Mouse (Mus musculus) hindbrain, embryonic 14.5 days (tissue): ENCODE data around the gene Gprc5c. TPM values are rescaled to one million over a fixed set of nuclear protein-coding genes. Genes with fewer than 3 reads are reported as not detected.

Source experiments
- ATAC-seq: fragments of 200-750 bp; cut with Nextera tagmentation; 2 replicates; pipeline ENCODE4 v1.8.0; 2017; ENCODE audit warnings: moderate number of reproducible peaks, mild to moderate bottlenecking, moderate TSS enrichment, moderate library complexity; ENCODE audit not compliant: low FRiP score
- DNase-seq: peaks from one replicate; pipeline ENCODE4 v3.0.0-alpha.2; 2015; ENCODE audit warnings: low spot score
- H3K27ac ChIP-seq: fragments of 300-500 bp; sonication (generic); 2 replicates; pipeline ENCODE4 v1.5.1; 2014; ENCODE audit warnings: mild to moderate bottlenecking, moderate library complexity
- H3K27me3 ChIP-seq: fragments of 300-500 bp; sonication (generic); 2 replicates; pipeline ENCODE4 v1.6.1; 2014; ENCODE audit warnings: mild to moderate bottlenecking, low read length, mixed read lengths; ENCODE audit not compliant: control insufficient read depth, insufficient read depth
- H3K36me3 ChIP-seq: fragments of 300-500 bp; sonication (generic); replicated peaks from 2 replicates; pipeline ENCODE4 v1.6.1; 2014; ENCODE audit not compliant: control insufficient read depth, insufficient read depth
- H3K4me1 ChIP-seq: fragments of 300-500 bp; sonication (generic); replicated peaks from 2 replicates; pipeline ENCODE4 v1.6.1; 2014; ENCODE audit warnings: antibody characterized with exemption, low read length, mixed read lengths; ENCODE audit not compliant: control insufficient read depth, insufficient read depth
- H3K4me2 ChIP-seq: fragments of 300-500 bp; sonication (generic); replicated peaks from 2 replicates; pipeline ENCODE4 v1.6.1; 2014; ENCODE audit warnings: mild to moderate bottlenecking, moderate library complexity
- H3K4me3 ChIP-seq: fragments of 300-500 bp; sonication (generic); replicated peaks from 2 replicates; pipeline ENCODE4 v1.5.1; 2014; ENCODE audit warnings: mild to moderate bottlenecking, low read length
- H3K9ac ChIP-seq: fragments of 300-500 bp; sonication (generic); 2 replicates; pipeline ENCODE4 v1.6.1; 2014
- H3K9me3 ChIP-seq: fragments of 300-500 bp; sonication (generic); 2 replicates; pipeline ENCODE4 v1.6.1; 2016; ENCODE audit warnings: low read length; ENCODE audit not compliant: control insufficient read depth
- WGBS: fragments of 180-500 bp; shearing (Covaris S2); extraction: QIAGEN DNeasy Blood & Tissue Kit; methylation state at CpG from one replicate; pipeline ENCODE4 v1.1.7; 2014; 5-methylcytosine and 5-hydroxymethylcytosine counted together
- polyA plus RNA-seq: library from polyadenylated mRNA; unstranded; fragments of >200 nt; fragmentation: Nextera tagmentation; extraction: Ambion mirVana; gene quantifications from 2 replicates; pipeline ENCODE4 v1.2.1, GENCODE M21; 2014

Gene Gprc5c
- polyA plus RNA-seq, result 8.5 and 9.9 TPM in 2 replicates

DNA sequence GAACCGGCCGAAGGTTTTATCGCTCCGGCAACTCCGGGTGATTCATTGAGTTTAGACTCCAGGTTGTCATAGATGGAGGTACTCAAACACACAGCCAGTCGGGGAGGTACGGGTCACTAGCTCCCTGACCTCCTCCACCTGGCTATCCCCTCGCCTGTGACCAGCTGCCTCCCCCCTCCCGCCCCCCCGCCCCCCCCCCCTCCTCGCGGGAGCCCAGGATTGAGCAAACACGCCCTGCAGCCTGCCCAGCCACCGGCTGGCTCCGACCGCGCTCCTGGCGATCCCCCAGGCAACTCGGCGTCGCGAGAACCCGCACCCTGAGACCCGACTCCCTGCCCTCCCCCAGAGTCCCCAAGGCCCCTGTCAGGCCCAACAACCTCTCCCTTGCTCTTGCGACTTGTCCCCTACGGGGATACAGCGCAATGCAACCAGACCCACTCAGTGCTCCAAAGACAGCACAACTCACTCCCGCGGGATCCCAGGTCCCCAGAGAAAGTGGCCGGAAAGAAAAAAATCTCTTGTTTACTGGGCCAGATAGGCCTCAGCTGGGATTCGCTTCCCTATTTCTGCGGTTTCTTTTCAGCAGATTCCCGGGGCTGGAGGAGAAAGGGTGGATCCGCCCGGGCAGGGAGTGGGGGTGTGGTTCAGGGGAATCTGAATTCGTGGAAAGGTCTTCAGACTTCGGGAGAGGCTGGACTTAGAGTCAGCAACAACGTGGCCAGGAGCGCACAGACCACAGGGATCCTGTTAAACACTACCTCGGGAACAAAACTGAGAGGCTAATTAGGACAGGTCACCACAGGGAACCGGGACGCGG is at the start of gene Gprc5c:
Gene Gprc5c (plus strand): TSS at position 701 of the 817 bp plus-strand sequence.
- Histone ChIP-seq H3K9me3 (no peaks in the 10 kb centered on the region), H3K4me2 (peak within 1 kb of the TSS; percentile 99), H3K9ac (peak within 1 kb of the TSS; percentile 66), H3K4me3 (peak within 1 kb of the TSS; percentile 69), H3K36me3 (no peaks in the 10 kb centered on the region), H3K4me1 (peaks cover 16% of the 10 kb centered on the region), H3K27me3 (peaks cover 61% of the 10 kb centered on the region), H3K27ac (peak within 1 kb of the TSS; percentile 54)
- under 1% methylated on average over 38 of the region's 43 CpGs for WGBS
- no peak for ATAC-seq
- DNase-seq, result no peak

GRCm38 (mm10) chr11:114801906-114802305 is 49.0 kb upstream of the Gprc5c start:
- Histone ChIP-seq H3K4me1 (peaks cover 6% of the 10 kb centered on the region; the same call in 1 of the 2 replicates), H3K27ac (no peak overlapping the region), H3K27me3 (no peaks in the 10 kb centered on the region), H3K4me2 (no peak overlapping the region), H3K9me3 (no peaks in the 10 kb centered on the region), H3K9ac (no peak overlapping the region), H3K4me3 (no peak overlapping the region), H3K36me3 (no peaks in the 10 kb centered on the region)
- 100% methylated on average over 1 of the region's 1 CpGs for WGBS
- no peak for ATAC-seq
- no peak for DNase-seq

- no peak overlapping the region for H3K27ac ChIP-seq
- no peaks in the 10 kb centered on the region for H3K9me3 ChIP-seq
- no peaks in the 10 kb centered on the region for H3K27me3 ChIP-seq
- no peak overlapping the region for H3K4me3 ChIP-seq
- no peaks in the 10 kb centered on the region for H3K36me3 ChIP-seq
- peaks cover 14% of the 10 kb centered on the region for H3K4me1 ChIP-seq
- DNase-seq, result no peak
- no peak overlapping the region for H3K9ac ChIP-seq
- no peak for ATAC-seq
- no peak overlapping the region for H3K4me2 ChIP-seq
- 70% methylated on average over 15 of the region's 15 CpGs for WGBS
Measured at GRCm38 (mm10) chr11:114802540-114803267, 48.2 kb upstream of the Gprc5c start.

GRCm38 (mm10) chr11:114803990-114804389 is 47.0 kb upstream of the Gprc5c start:
- Histone ChIP-seq H3K4me3 (no peak overlapping the region), H3K27ac (no peak overlapping the region), H3K36me3 (no peaks in the 10 kb centered on the region), H3K4me2 (no peak overlapping the region), H3K9ac (no peak overlapping the region), H3K4me1 (peaks cover 14% of the 10 kb centered on the region), H3K9me3 (no peaks in the 10 kb centered on the region), H3K27me3 (no peaks in the 10 kb centered on the region)
- ATAC-seq, result no peak
- DNase-seq, result no peak
- 13% methylated on average over 8 of the region's 8 CpGs for WGBS

GRCm38 (mm10) chr11:114807025-114807424 is 43.9 kb upstream of the Gprc5c start:
- 0 out of 2 replicates have a peak overlapping the region, but pooled peaks have one; percentile 5 for H3K27ac ChIP-seq
- H3K4me3 ChIP-seq, result no peak overlapping the region
- H3K4me2 ChIP-seq, result no peak overlapping the region
- no peak overlapping the region for H3K9ac ChIP-seq
- 51% methylated on average over 2 of the region's 2 CpGs for WGBS
- no peaks in the 10 kb centered on the region for H3K27me3 ChIP-seq
- no peaks in the 10 kb centered on the region for H3K9me3 ChIP-seq
- peaks cover 14% of the 10 kb centered on the region for H3K4me1 ChIP-seq
- H3K36me3 ChIP-seq, result no peaks in the 10 kb centered on the region
- no peak for ATAC-seq
- no peak for DNase-seq

GRCm38 (mm10) chr11:114807686-114808427 is 43.1 kb upstream of the Gprc5c start:
- H3K27ac ChIP-seq, result no peak overlapping the region
- no peaks in the 10 kb centered on the region for H3K36me3 ChIP-seq
- peaks cover 14% of the 10 kb centered on the region for H3K4me1 ChIP-seq
- H3K4me2 ChIP-seq, result no peak overlapping the region
- H3K9ac ChIP-seq, result no peak overlapping the region
- DNase-seq (no peak), ATAC-seq (no peak)
- H3K4me3 ChIP-seq, result no peak overlapping the region
- no peaks in the 10 kb centered on the region for H3K9me3 ChIP-seq
- 22% methylated on average over 14 of the region's 14 CpGs for WGBS
- no peaks in the 10 kb centered on the region for H3K27me3 ChIP-seq

DNA sequence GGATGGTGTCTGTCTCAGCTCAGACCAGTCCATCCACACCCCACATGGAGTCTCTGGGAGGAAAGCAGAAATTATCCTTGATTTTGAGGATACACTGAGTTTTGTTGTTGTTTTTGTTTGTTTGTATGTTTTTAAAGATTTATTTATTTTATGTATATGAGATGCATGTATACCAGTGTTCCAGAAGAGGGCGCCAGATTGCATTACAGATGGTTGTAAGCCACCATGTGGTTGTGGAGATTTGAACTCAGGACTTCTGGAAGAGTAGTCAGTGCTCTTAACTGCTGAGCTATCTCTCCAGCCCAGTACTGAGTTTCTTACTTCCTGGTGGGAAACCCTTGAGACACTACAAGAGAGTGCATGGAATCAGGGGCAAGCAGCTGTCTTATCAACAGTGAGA is 41.6 kb upstream of the Gprc5c start:
- ATAC-seq (no peak), DNase-seq (no peak)
- WGBS, result 92% methylated on average over 1 of the region's 1 CpGs
- Histone ChIP-seq H3K27ac (no peak overlapping the region), H3K9ac (no peak overlapping the region), H3K27me3 (no peaks in the 10 kb centered on the region), H3K36me3 (no peaks in the 10 kb centered on the region), H3K4me1 (peaks cover 9% of the 10 kb centered on the region), H3K4me3 (no peak overlapping the region), H3K4me2 (no peak overlapping the region), H3K9me3 (no peaks in the 10 kb centered on the region)

- Histone ChIP-seq H3K27ac (no peak overlapping the region), H3K4me3 (no peak overlapping the region), H3K4me1 (peaks cover 9% of the 10 kb centered on the region), H3K4me2 (no peak overlapping the region), H3K9ac (no peak overlapping the region), H3K9me3 (no peaks in the 10 kb centered on the region), H3K27me3 (no peaks in the 10 kb centered on the region), H3K36me3 (no peaks in the 10 kb centered on the region)
- no peak for ATAC-seq
- DNase-seq, result no peak
- 25% methylated on average over 4 of the region's 4 CpGs for WGBS
Measured at GRCm38 (mm10) chr11:114810344-114810743, 40.6 kb upstream of the Gprc5c start.

GRCm38 (mm10) chr11:114812731-114813240 is 38.2 kb upstream of the Gprc5c start:
- ATAC-seq (peak; percentile 66; the same call in 1 of the 2 replicates), DNase-seq (peak; percentile 87)
- Histone ChIP-seq H3K27ac (no peak overlapping the region), H3K36me3 (no peaks in the 10 kb centered on the region), H3K27me3 (no peaks in the 10 kb centered on the region), H3K4me2 (no peak overlapping the region), H3K4me1 (no peaks in the 10 kb centered on the region), H3K9me3 (no peaks in the 10 kb centered on the region), H3K4me3 (no peak overlapping the region), H3K9ac (no peak overlapping the region)
- 11% methylated on average over 6 of the region's 6 CpGs for WGBS
